In genomic region chrX:153118486-153118885, GRCm38 (mm10) we compare ENCODE assay signal across 27 mouse cellular contexts. TPM values are rescaled to one million over a fixed set of nuclear protein-coding genes. Genes with fewer than 3 reads are reported as not detected.
DNase-seq lines count a peak whose midpoint lies in the region; TF ChIP-seq lines count a peak whose summit lies in the region.
"Had no signal": no experiment of that assay in that cellular context is flagged by ENCODE, and none has a peak within 500 bp of the region (broad histone marks: within the 10 kb centered on the region; RNA-seq: fewer than 3 reads in every experiment).

Gene Foxr2 (plus strand): TSS chrX:153118786.

- peaks cover 18% of the 10 kb centered on the region for H3K4me1 ChIP-seq in E14TG2a.4 (replicated peaks; ENCODE audit: low read depth, low read length)
- H3K4me1 ChIP-seq: embryonic facial prominence, embryonic 13.5 days; embryonic facial prominence, embryonic 15.5 days; forebrain, embryonic 12.5 days had no signal

- DNase-seq in ES-CJ7 (ENCODE audit: low read depth, low spot score) (peak; percentile 69), R1 (ENCODE audit: low read depth, low spot score) (peak; percentile 42)
- DNase-seq in adrenal gland, adult 2 months = no peak
- DNase-seq in embryo, embryonic 10.5 days (ENCODE audit: low spot score) = no peak
- DNase-seq in right cerebral cortex, postnatal 25 days = no peak
- DNase-seq: adrenal gland, postnatal 10 days; adrenal gland, postnatal 25 days; B cell, adult 2 months; cerebellum, adult 11-12 months; cerebellum, adult 2 months; cerebellum, adult 9-10 months; cerebellum, postnatal 10 days; cerebellum, postnatal 25 days; embryo, embryonic 11 days had no signal

- H3K27me3 ChIP-seq in E14TG2a.4 (ENCODE audit: insufficient read depth, low read length) = no peaks in the 10 kb centered on the region
- H3K27me3 ChIP-seq: CH12.LX had no signal

- H3K9me3 ChIP-seq in E14TG2a.4 (ENCODE audit: low read length) = no peaks in the 10 kb centered on the region
- H3K9me3 ChIP-seq: embryonic facial prominence, embryonic 13.5 days; embryonic facial prominence, embryonic 15.5 days; forebrain, embryonic 10.5 days; forebrain, embryonic 12.5 days; G1E had no signal

- no peak for TF ChIP-seq CTCF in E14TG2a.4 (conservative IDR thresholded peaks at IDR 0.05; ENCODE audit: low read length)

- no peaks in the 10 kb centered on the region for H3K36me3 ChIP-seq in E14TG2a.4 (ENCODE audit: insufficient read depth, low read length)
- H3K36me3 ChIP-seq: embryonic facial prominence, embryonic 13.5 days; embryonic facial prominence, embryonic 15.5 days; forebrain, embryonic 10.5 days; forebrain, embryonic 12.5 days; G1E had no signal

- H3K4me3 ChIP-seq in E14TG2a.4 (replicated peaks; ENCODE audit: low read length) = peak within 1 kb of the TSS; percentile 62
- H3K4me3 ChIP-seq: embryonic facial prominence, embryonic 13.5 days; embryonic facial prominence, embryonic 15.5 days; erythroblast, embryonic 14.5 days; forebrain, embryonic 10.5 days; forebrain, embryonic 12.5 days had no signal

RNA-seq across cellular contexts. Expression of gene Foxr2, which starts in this region (rescaled TPM):
- not detected for total RNA-seq in adrenal gland, adult 2 months (2021)
- polyA plus RNA-seq in adrenal gland, adult 2 months (2012; rRNA removed) = 0.03 TPM in 1 of 2 replicates, not detected in the other
- total RNA-seq: adrenal gland, adult 18-20 months; adrenal gland, postnatal 10 days; adrenal gland, postnatal 25 days; adrenal gland, postnatal 4 days; CH12.LX; G1E had no signal
- polyA plus RNA-seq: activated CD4-positive, CD25-positive, alpha-beta regulatory T cell, adult 4 months; CD4-positive, CD25-positive, alpha-beta regulatory T cell, adult 4 months; embryonic facial prominence, embryonic 13.5 days; embryonic facial prominence, embryonic 15.5 days; erythroblast, embryonic 14.5 days; G1E; Patski had no signal

Comparison
In these comparisons a context has a peak if more than half of its experiments do, and no peak if none do; other contexts are left out.
1. DNase-seq: peak in ES-CJ7 (single experiment) and R1 (single experiment); none in adrenal gland, adult 2 months (single experiment), embryo, embryonic 10.5 days (single experiment) and right cerebral cortex, postnatal 25 days (single experiment).